Mouse (Mus musculus) C2C12 (cell line): ENCODE results near the gene Ydjc. TPM values are rescaled to one million over a fixed set of nuclear protein-coding genes. Genes with fewer than 3 reads are reported as not detected.
A peak's percentile ranks its signal among the peaks of the same experiment; 100 is the strongest.
"Not testable (repeated sequence)": the region's sequence is repeated elsewhere in the genome, so short reads cannot be mapped to it uniquely, and the experiment has no call there.

Source experiments
- H3K27me3 ChIP-seq: one replicate; pipeline ENCODE4 v1.6.1; 2011; ENCODE audit not compliant: control insufficient read depth, insufficient read depth, insufficient read length
- H3K36me3 ChIP-seq: one replicate; pipeline ENCODE4 v1.6.1; 2011; ENCODE audit not compliant: control insufficient read depth, insufficient read depth
- H3K4me3 ChIP-seq: one replicate; pipeline ENCODE4 v1.5.1; 2011; ENCODE audit warnings: mild to moderate bottlenecking, control low read depth; ENCODE audit not compliant: poor library complexity, insufficient read depth, severe bottlenecking
- H3K79me2 ChIP-seq: one replicate; pipeline ENCODE4 v1.6.1; 2011; ENCODE audit not compliant: control insufficient read depth, insufficient read depth
- H3K79me3 ChIP-seq: one replicate; pipeline ENCODE4 v1.6.1; 2011; ENCODE audit warnings: low read depth, control low read depth
- H3ac ChIP-seq: one replicate; pipeline ENCODE3; 2011; ENCODE audit warnings: low read depth; ENCODE audit not compliant: control insufficient read depth, insufficient read length
- CEBPB ChIP-seq: IDR thresholded peaks from one replicate; pipeline ENCODE4 v1.6.1; 2011; ENCODE audit warnings: low read depth, mild to moderate bottlenecking, control low read depth, moderate library complexity
- CTCF ChIP-seq: IDR thresholded peaks from one replicate; pipeline ENCODE4 v1.5.1; 2011; ENCODE audit not compliant: control insufficient read depth, insufficient read depth, insufficient read length
- FOSL1 ChIP-seq: IDR thresholded peaks from one replicate; pipeline ENCODE4 v1.8.0; 2011; ENCODE audit warnings: mild to moderate bottlenecking, low read length; ENCODE audit not compliant: poor library complexity, insufficient read depth, severe bottlenecking
- MAX ChIP-seq: IDR thresholded peaks from one replicate; pipeline ENCODE4 v1.6.1; 2011; ENCODE audit warnings: mild to moderate bottlenecking, control low read depth
- MYOD1 ChIP-seq: IDR thresholded peaks from one replicate; pipeline ENCODE4 v1.6.1; 2011; ENCODE audit warnings: low read depth; ENCODE audit not compliant: control insufficient read depth, insufficient read length
- MYOG ChIP-seq: IDR thresholded peaks from one replicate; pipeline ENCODE4 v1.6.1; 2011; ENCODE audit not compliant: control insufficient read depth, insufficient read length; ENCODE audit errors: extremely low read depth
- USF1 ChIP-seq: IDR thresholded peaks from one replicate; pipeline ENCODE4 v1.6.1; 2011; ENCODE audit warnings: low read depth, mild to moderate bottlenecking, control low read depth, moderate library complexity
- polyA plus RNA-seq: library from polyadenylated mRNA; unstranded; fragments of >200 nt; fragmentation: generic; extraction: Trizol; gene quantifications from one replicate; pipeline ENCODE4 v1.2.1, GENCODE M21; 2012; ENCODE audit warnings: missing spikeins

Ydjc gene
- polyA plus RNA-seq, 1 experiment: 5.6 TPM

- H3K4me3 ChIP-seq: peak overlapping the region; percentile 36
- TF ChIP-seq MYOG (no peak), USF1 (no peak), MAX (no peak), MYOD1 (no peak), CTCF (no peak), CEBPB (no peak), FOSL1 (no peak)
- H3K79me2 ChIP-seq: no peaks in the 10 kb centered on the region
- H3ac ChIP-seq: peak overlapping the region; percentile 61
- no peaks in the 10 kb centered on the region for H3K27me3 ChIP-seq
- H3K79me3 ChIP-seq: no peaks in the 10 kb centered on the region
- peaks cover 8% of the 10 kb centered on the region for H3K36me3 ChIP-seq
These were observed 3.0 kb downstream of the Ydjc start for GRCm38 (mm10) chr16:17147391-17147929.

DNA sequence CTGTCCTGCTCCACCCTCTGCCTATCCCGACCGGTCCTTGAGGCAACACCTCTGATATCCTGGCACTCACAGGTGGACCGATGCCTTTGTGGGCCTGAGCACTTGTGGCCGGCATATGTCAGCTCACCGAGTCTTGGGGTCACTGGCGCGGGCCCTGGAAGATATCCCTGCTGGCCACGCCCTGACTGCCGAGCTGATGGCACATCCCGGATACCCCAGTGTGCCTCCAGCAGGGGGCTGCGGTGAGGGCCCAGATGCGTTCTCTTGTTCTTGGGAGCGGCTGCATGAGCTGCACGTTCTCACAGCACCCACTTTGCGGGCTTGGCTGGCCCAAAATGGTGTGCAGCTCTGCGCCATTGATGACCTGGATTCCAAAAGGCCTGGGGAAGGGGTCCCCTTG is 3.7 kb downstream of the Ydjc start:
- peaks cover 14% of the 10 kb centered on the region for H3K36me3 ChIP-seq
- no peaks in the 10 kb centered on the region for H3K79me3 ChIP-seq
- H3K79me2 ChIP-seq: no peaks in the 10 kb centered on the region
- peak overlapping the region; percentile 11 for H3K4me3 ChIP-seq
- no peak for TF ChIP-seq MYOD1
- no peak for TF ChIP-seq MAX
- TF ChIP-seq FOSL1: no peak
- TF ChIP-seq USF1: no peak
- no peak for TF ChIP-seq CTCF
- no peak for TF ChIP-seq CEBPB
- no peak for TF ChIP-seq MYOG
- no peak overlapping the region for H3ac ChIP-seq
- no peaks in the 10 kb centered on the region for H3K27me3 ChIP-seq

GRCm38 (mm10) chr16:17150520-17151258 is 6.3 kb downstream of the Ydjc start:
- H3K79me2 ChIP-seq: no peaks in the 10 kb centered on the region
- H3ac ChIP-seq: no peak overlapping the region
- TF ChIP-seq MYOG (no peak), FOSL1 (no peak), MYOD1 (no peak), USF1 (no peak), MAX (no peak), CEBPB (no peak), CTCF (no peak)
- H3K27me3 ChIP-seq: no peaks in the 10 kb centered on the region
- no peaks in the 10 kb centered on the region for H3K79me3 ChIP-seq
- H3K36me3 ChIP-seq: peaks cover 34% of the 10 kb centered on the region
- H3K4me3 ChIP-seq: no peak overlapping the region

DNA sequence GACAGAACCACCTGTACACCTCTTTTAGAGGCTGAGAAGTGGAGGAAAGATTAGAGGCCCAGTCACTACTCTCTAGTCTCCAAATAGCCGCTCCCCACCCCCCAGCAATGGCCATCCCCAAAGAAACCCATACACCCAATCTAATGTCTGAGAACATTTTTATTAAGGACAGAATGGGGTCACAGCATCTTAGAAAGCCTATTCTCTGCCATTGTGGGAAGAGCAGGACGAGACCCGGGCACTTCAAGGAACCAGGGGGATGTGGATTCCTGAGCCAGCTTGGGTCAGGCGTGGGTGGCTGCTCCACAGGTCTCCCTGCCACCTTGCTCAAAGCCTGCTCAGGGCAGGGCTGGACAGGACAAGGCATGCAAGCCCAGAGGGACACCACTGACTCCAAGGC is 7.5 kb downstream of the Ydjc start:
- TF ChIP-seq FOSL1 (no peak), MYOD1 (no peak), MYOG (no peak), CEBPB (no peak), MAX (no peak), CTCF (no peak), USF1 (no peak)
- Histone ChIP-seq H3K27me3 (no peaks in the 10 kb centered on the region), H3K4me3 (no peak overlapping the region), H3ac (no peak overlapping the region), H3K79me3 (peaks cover 2% of the 10 kb centered on the region), H3K79me2 (peaks cover 7% of the 10 kb centered on the region), H3K36me3 (peaks cover 42% of the 10 kb centered on the region)

GRCm38 (mm10) chr16:17154346-17154745 is 9.9 kb downstream of the Ydjc start:
- H3K79me3 ChIP-seq: peaks cover 9% of the 10 kb centered on the region
- H3K27me3 ChIP-seq: no peaks in the 10 kb centered on the region
- H3K4me3 ChIP-seq: no peak overlapping the region
- no peak overlapping the region for H3ac ChIP-seq
- TF ChIP-seq CEBPB (no peak), FOSL1 (no peak), USF1 (no peak), MYOG (no peak), CTCF (no peak)
- peaks cover 27% of the 10 kb centered on the region for H3K79me2 ChIP-seq
- peaks cover 66% of the 10 kb centered on the region for H3K36me3 ChIP-seq

DNA sequence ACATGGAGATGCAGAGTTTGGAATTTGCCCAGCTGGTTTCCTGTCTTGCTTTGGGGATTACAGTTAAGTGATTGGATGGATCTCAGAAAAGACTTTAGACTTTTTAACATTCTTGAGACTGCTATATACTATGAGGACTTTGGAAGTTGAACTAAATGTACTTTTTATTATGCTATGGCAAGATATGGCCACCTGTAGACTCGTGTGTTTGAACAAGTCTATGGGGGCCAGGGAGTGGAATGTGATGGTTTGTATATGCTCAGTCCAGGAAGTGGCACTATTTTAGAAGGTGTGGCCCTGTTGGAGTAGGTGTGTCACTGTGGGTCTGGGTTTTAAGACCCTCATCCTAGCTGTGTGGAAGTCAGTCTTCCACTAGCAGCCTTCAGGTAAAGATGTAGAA is 21.1 kb downstream of the Ydjc start:
- H3K36me3 ChIP-seq: peaks cover 65% of the 10 kb centered on the region
- H3K4me3 ChIP-seq, H3K27me3 ChIP-seq, H3ac ChIP-seq: not testable (repeated sequence)
- H3K79me3 ChIP-seq: peaks cover 56% of the 10 kb centered on the region
- peaks cover 99% of the 10 kb centered on the region for H3K79me2 ChIP-seq
